18 mouse cellular contexts compared by ENCODE assay signal in genomic region chr9:89833596-89833995, GRCm38 (mm10).
"Had no signal": no experiment of that assay in that cellular context is flagged by ENCODE, and none has a peak within 500 bp of the region (broad histone marks: within the 10 kb centered on the region; RNA-seq: fewer than 3 reads in every experiment).

No protein-coding gene starts in this region.

- DNase-seq: kidney, adult 9 months; kidney, postnatal 25 days; layer of hippocampus, postnatal 36 days; liver, embryonic 13.5 days; lung, adult 2 months; lung, postnatal 14 days; lung, postnatal 4 days; retina, postnatal 1 day; right cerebral cortex, postnatal 25 days; spleen, adult 18-20 months; thymus, postnatal 25 days had no signal

- H3K9ac ChIP-seq: liver, embryonic 13.5 days; midbrain, embryonic 12.5 days; midbrain, embryonic 15.5 days; neural tube, embryonic 13.5 days; stomach, embryonic 15.5 days had no signal

- H3K27ac ChIP-seq: kidney, postnatal 0 days; left cerebral cortex, adult 2 months; liver, embryonic 13.5 days; midbrain, embryonic 12.5 days; midbrain, embryonic 15.5 days; neural tube, embryonic 13.5 days; stomach, embryonic 15.5 days had no signal

- H3K9me3 ChIP-seq: liver, embryonic 13.5 days; midbrain, embryonic 12.5 days; midbrain, embryonic 15.5 days; neural tube, embryonic 13.5 days; stomach, embryonic 15.5 days had no signal

- H3K4me1 ChIP-seq: liver, embryonic 13.5 days; midbrain, embryonic 12.5 days; midbrain, embryonic 15.5 days; neural tube, embryonic 13.5 days; stomach, embryonic 15.5 days had no signal

- H3K4me2 ChIP-seq: liver, embryonic 13.5 days; midbrain, embryonic 12.5 days; midbrain, embryonic 15.5 days; neural tube, embryonic 13.5 days; stomach, embryonic 15.5 days had no signal

- ATAC-seq: midbrain, embryonic 15.5 days had no signal

- H3K27me3 ChIP-seq: liver, embryonic 13.5 days; stomach, embryonic 15.5 days had no signal

- H3K4me3 ChIP-seq: left cerebral cortex, adult 2 months; liver, embryonic 13.5 days; midbrain, embryonic 12.5 days; midbrain, embryonic 15.5 days; myocyte; neural tube, embryonic 13.5 days; stomach, embryonic 15.5 days had no signal

- H3K36me3 ChIP-seq: liver, embryonic 13.5 days; midbrain, embryonic 12.5 days; midbrain, embryonic 15.5 days; neural tube, embryonic 13.5 days; stomach, embryonic 15.5 days had no signal
